In genomic region chr11:32221951-32222409, GRCm38 (mm10) we compare ENCODE assay signal across 8 mouse cellular contexts. TPM values are rescaled to one million over a fixed set of nuclear protein-coding genes. Genes with fewer than 3 reads are reported as not detected.
DNase-seq lines count a peak whose midpoint lies in the region; ATAC-seq and TF ChIP-seq lines count a peak whose summit lies in the region.

Rhbdf1 (minus strand) TSS chr11:32222300.

- H3K36me3 ChIP-seq in C2C12 (ENCODE audit: control insufficient read depth, insufficient read depth) = peaks cover 17% of the 10 kb centered on the region
- no peaks in the 10 kb centered on the region for H3K36me3 ChIP-seq in embryonic facial prominence, embryonic 14.5 days (ENCODE audit: control insufficient read depth, insufficient read depth, low read length)
- H3K36me3 ChIP-seq in heart, embryonic 15.5 days = no peaks in the 10 kb centered on the region
- H3K36me3 ChIP-seq in lung, embryonic 14.5 days (ENCODE audit: insufficient read depth) = 0 out of 2 replicates have a peak, but pooled peaks cover 16% of the 10 kb centered on the region
- no peaks in the 10 kb centered on the region for H3K36me3 ChIP-seq in stomach, embryonic 14.5 days (ENCODE audit: control insufficient read depth, insufficient read depth, low read length)

- peaks cover 57% of the 10 kb centered on the region for H3K79me2 ChIP-seq in C2C12 (ENCODE audit: control insufficient read depth, insufficient read depth)

- DNase-seq in MN1 (ENCODE audit: low spot score) = peak; percentile 77
- peak; percentile 81 for DNase-seq in embryonic facial prominence, embryonic 14.5 days (ENCODE audit: low spot score)
- DNase-seq in kidney, postnatal 10 days = peak; percentile 88
- peak; percentile 86 for DNase-seq in lung, embryonic 14.5 days
- DNase-seq in thymus, postnatal 25 days = no peak

- H3K27me3 ChIP-seq in C2C12 (ENCODE audit: control insufficient read depth, insufficient read depth, insufficient read length) = no peaks in the 10 kb centered on the region
- H3K27me3 ChIP-seq in embryonic facial prominence, embryonic 14.5 days (replicated peaks; ENCODE audit: control insufficient read depth, insufficient read depth, low read length) = no peaks in the 10 kb centered on the region
- H3K27me3 ChIP-seq in heart, embryonic 15.5 days = no peaks in the 10 kb centered on the region
- H3K27me3 ChIP-seq in lung, embryonic 14.5 days (ENCODE audit: insufficient read depth, low read length) = no peaks in the 10 kb centered on the region
- H3K27me3 ChIP-seq in stomach, embryonic 14.5 days (ENCODE audit: control insufficient read depth, insufficient read depth, low read length) = no peaks in the 10 kb centered on the region

- H3K79me3 ChIP-seq in C2C12 (ENCODE audit: low read depth) = peaks cover 40% of the 10 kb centered on the region

- WGBS in embryonic facial prominence, embryonic 14.5 days = under 1% methylated on average over 24 of the region's 72 CpGs
- under 1% methylated on average over 40 of the region's 72 CpGs for WGBS in heart, embryonic 15.5 days
- under 1% methylated on average over 71 of the region's 72 CpGs for WGBS in lung, embryonic 14.5 days
- under 1% methylated on average over 66 of the region's 72 CpGs for WGBS in stomach, embryonic 14.5 days

- H3K4me2 ChIP-seq in embryonic facial prominence, embryonic 14.5 days (ENCODE audit: low read depth, low read length) = peak within 1 kb of the TSS; percentile 84
- H3K4me2 ChIP-seq in heart, embryonic 15.5 days = peak within 1 kb of the TSS; percentile 88
- peak within 1 kb of the TSS; percentile 81 for H3K4me2 ChIP-seq in lung, embryonic 14.5 days
- peak within 1 kb of the TSS; percentile 68 for H3K4me2 ChIP-seq in stomach, embryonic 14.5 days (replicated peaks; ENCODE audit: low read depth, low read length)

- H3K9ac ChIP-seq in embryonic facial prominence, embryonic 14.5 days (ENCODE audit: low read depth, low read length) = peak within 1 kb of the TSS; percentile 91
- H3K9ac ChIP-seq in heart, embryonic 15.5 days = peak within 1 kb of the TSS; percentile 88
- H3K9ac ChIP-seq in lung, embryonic 14.5 days = peak within 1 kb of the TSS; percentile 96
- H3K9ac ChIP-seq in stomach, embryonic 14.5 days (replicated peaks; ENCODE audit: low read depth, low read length) = peak within 1 kb of the TSS; percentile 86

- peak within 1 kb of the TSS; percentile 92 for H3K27ac ChIP-seq in embryonic facial prominence, embryonic 14.5 days (replicated peaks; ENCODE audit: low read depth, low read length)
- peak within 1 kb of the TSS; percentile 92 for H3K27ac ChIP-seq in heart, embryonic 15.5 days
- peak within 1 kb of the TSS; percentile 98 for H3K27ac ChIP-seq in lung, embryonic 14.5 days (ENCODE audit: low read depth)
- peak within 1 kb of the TSS; percentile 96 for H3K27ac ChIP-seq in stomach, embryonic 14.5 days (ENCODE audit: low read length)

- H3ac ChIP-seq in C2C12 (ENCODE audit: control insufficient read depth, insufficient read length, low read depth) = peak within 1 kb of the TSS; percentile 83

- H3K4me1 ChIP-seq in embryonic facial prominence, embryonic 14.5 days (ENCODE audit: control insufficient read depth, insufficient read depth, low read length) = peaks cover 47% of the 10 kb centered on the region
- H3K4me1 ChIP-seq in heart, embryonic 15.5 days (replicated peaks) = peaks cover 71% of the 10 kb centered on the region
- H3K4me1 ChIP-seq in lung, embryonic 14.5 days (ENCODE audit: insufficient read depth) = peaks cover 31% of the 10 kb centered on the region
- H3K4me1 ChIP-seq in stomach, embryonic 14.5 days (ENCODE audit: control insufficient read depth, insufficient read depth, low read length) = peaks cover 61% of the 10 kb centered on the region

- no peaks in the 10 kb centered on the region for H3K9me3 ChIP-seq in embryonic facial prominence, embryonic 14.5 days (ENCODE audit: control insufficient read depth, low read length)
- H3K9me3 ChIP-seq in heart, embryonic 15.5 days (replicated peaks) = no peaks in the 10 kb centered on the region
- no peaks in the 10 kb centered on the region for H3K9me3 ChIP-seq in lung, embryonic 14.5 days (ENCODE audit: low read depth, low read length)
- no peaks in the 10 kb centered on the region for H3K9me3 ChIP-seq in stomach, embryonic 14.5 days (ENCODE audit: control insufficient read depth, low read depth, low read length)

- peak within 1 kb of the TSS; percentile 97 for H3K4me3 ChIP-seq in C2C12 (ENCODE audit: insufficient read depth, poor library complexity, severe bottlenecking)
- peak within 1 kb of the TSS; percentile 91 for H3K4me3 ChIP-seq in embryonic facial prominence, embryonic 14.5 days (ENCODE audit: low read depth, low read length)
- peak within 1 kb of the TSS; percentile 81 for H3K4me3 ChIP-seq in heart, embryonic 15.5 days
- peak within 1 kb of the TSS; percentile 94 for H3K4me3 ChIP-seq in lung, embryonic 14.5 days (ENCODE audit: low read depth, low read length)
- H3K4me3 ChIP-seq in stomach, embryonic 14.5 days (ENCODE audit: low read depth, low read length) = peak within 1 kb of the TSS; percentile 82

- no peak for TF ChIP-seq CTCF in C2C12 (IDR thresholded peaks at IDR 0.05; ENCODE audit: control insufficient read depth, insufficient read depth, insufficient read length)
- no peak for TF ChIP-seq CTCF in lung, embryonic 14.5 days (IDR thresholded peaks at IDR 0.05; ENCODE audit: low read depth)

- ATAC-seq in embryonic facial prominence, embryonic 14.5 days (ENCODE audit: low read depth) = peak; percentile 62
- peak; percentile 57 for ATAC-seq in heart, embryonic 15.5 days (replicated peaks; ENCODE audit: insufficient number of reproducible peaks, insufficient read depth, low FRiP score, low read depth)
- peak; percentile 50 for ATAC-seq in lung, embryonic 14.5 days (ENCODE audit: insufficient read depth)
- ATAC-seq in stomach, embryonic 14.5 days (ENCODE audit: insufficient number of reproducible peaks, insufficient read depth, low FRiP score, low read depth) = peak; percentile 59

TF ChIP-seq in C2C12, 6 proteins besides CTCF, POLR2A, EP300 and RAD21:
- TF ChIP-seq MAX (IDR thresholded peaks at IDR 0.05) (no peak), CEBPB (IDR thresholded peaks at IDR 0.05; ENCODE audit: low read depth) (no peak), FOSL1 (IDR thresholded peaks at IDR 0.05; ENCODE audit: insufficient read depth, low read length, poor library complexity, severe bottlenecking) (no peak), MYOD1 (IDR thresholded peaks at IDR 0.05; ENCODE audit: control insufficient read depth, insufficient read length, low read depth) (no peak), MYOG (IDR thresholded peaks at IDR 0.05; ENCODE audit: control insufficient read depth, extremely low read depth, insufficient read length) (no peak), USF1 (IDR thresholded peaks at IDR 0.05; ENCODE audit: low read depth) (no peak)

RNA-seq across cellular contexts. Expression of gene Rhbdf1, which starts in this region (rescaled TPM):
- polyA plus RNA-seq in C2C12 (2012; fragmentation: generic; extraction: Trizol) = 40.6 TPM
- 58.4 and 60.1 TPM in 2 replicates for polyA plus RNA-seq in embryonic facial prominence, embryonic 14.5 days (2014; fragmentation: Nextera tagmentation; extraction: Ambion mirVana)
- polyA plus RNA-seq in heart, embryonic 15.5 days (2015; fragmentation: Nextera tagmentation; extraction: Ambion mirVana) = 35.6 and 42.8 TPM in 2 replicates
- polyA plus RNA-seq in lung, embryonic 14.5 days (2014; fragmentation: Nextera tagmentation; extraction: Ambion mirVana) = 52.8 and 63.9 TPM in 2 replicates
- 46.1 and 46.5 TPM in 2 replicates for polyA plus RNA-seq in stomach, embryonic 14.5 days (2014; fragmentation: Nextera tagmentation; extraction: Ambion mirVana)
